Mouse (Mus musculus) kidney, embryonic 15.5 days (tissue): ENCODE measurements around the gene Fam171a1. TPM values are rescaled to one million over a fixed set of nuclear protein-coding genes. Genes with fewer than 3 reads are reported as not detected.

ENCODE experiments used
- ATAC-seq: fragments of 200-750 bp; cut with Nextera tagmentation; replicated peaks from 2 replicates; pipeline ENCODE4 v1.8.0; 2017; ENCODE audit warnings: moderate TSS enrichment; ENCODE audit not compliant: low FRiP score
- H3K27ac ChIP-seq: fragments of 300-500 bp; sonication (generic); 2 replicates; pipeline ENCODE4 v1.5.1; 2015; ENCODE audit warnings: mild to moderate bottlenecking, inconsistent platforms
- H3K27me3 ChIP-seq: fragments of 300-500 bp; sonication (generic); 2 replicates; pipeline ENCODE4 v1.6.1; 2015; ENCODE audit warnings: inconsistent platforms
- H3K36me3 ChIP-seq: fragments of 300-500 bp; sonication (generic); 2 replicates; pipeline ENCODE4 v1.6.1; 2015; ENCODE audit warnings: inconsistent platforms
- H3K4me1 ChIP-seq: fragments of 300-500 bp; sonication (generic); 2 replicates; pipeline ENCODE4 v1.6.1; 2015; ENCODE audit warnings: inconsistent platforms
- H3K4me2 ChIP-seq: fragments of 300-500 bp; sonication (generic); 2 replicates; pipeline ENCODE4 v1.6.1; 2015; ENCODE audit warnings: moderate library complexity, mild to moderate bottlenecking, inconsistent platforms
- H3K4me3 ChIP-seq: fragments of 300-500 bp; sonication (generic); replicated peaks from 2 replicates; pipeline ENCODE4 v1.5.1; 2015; ENCODE audit warnings: mild to moderate bottlenecking, inconsistent platforms
- H3K9ac ChIP-seq: fragments of 300-500 bp; sonication (generic); 2 replicates; pipeline ENCODE4 v1.6.1; 2015; ENCODE audit warnings: mild to moderate bottlenecking, inconsistent platforms
- H3K9me3 ChIP-seq: fragments of 300-500 bp; sonication (generic); replicated peaks from 2 replicates; pipeline ENCODE4 v1.6.1; 2016; ENCODE audit warnings: inconsistent platforms
- WGBS: fragments of 180-500 bp; shearing (Covaris S2); methylation state at CpG from one replicate; pipeline ENCODE4 v1.1.7; 2015; ENCODE audit warnings: mixed read lengths; 5-methylcytosine and 5-hydroxymethylcytosine counted together
- polyA plus RNA-seq: library from polyadenylated mRNA; unstranded; fragments of >200 nt; fragmentation: Nextera tagmentation; extraction: Ambion mirVana; gene quantifications from 2 replicates; pipeline ENCODE4 v1.2.1, GENCODE M21; 2015

The Fam171a1 gene
- polyA plus RNA-seq, 1 experiment from 2014 or later: 57.1 TPM

DNA sequence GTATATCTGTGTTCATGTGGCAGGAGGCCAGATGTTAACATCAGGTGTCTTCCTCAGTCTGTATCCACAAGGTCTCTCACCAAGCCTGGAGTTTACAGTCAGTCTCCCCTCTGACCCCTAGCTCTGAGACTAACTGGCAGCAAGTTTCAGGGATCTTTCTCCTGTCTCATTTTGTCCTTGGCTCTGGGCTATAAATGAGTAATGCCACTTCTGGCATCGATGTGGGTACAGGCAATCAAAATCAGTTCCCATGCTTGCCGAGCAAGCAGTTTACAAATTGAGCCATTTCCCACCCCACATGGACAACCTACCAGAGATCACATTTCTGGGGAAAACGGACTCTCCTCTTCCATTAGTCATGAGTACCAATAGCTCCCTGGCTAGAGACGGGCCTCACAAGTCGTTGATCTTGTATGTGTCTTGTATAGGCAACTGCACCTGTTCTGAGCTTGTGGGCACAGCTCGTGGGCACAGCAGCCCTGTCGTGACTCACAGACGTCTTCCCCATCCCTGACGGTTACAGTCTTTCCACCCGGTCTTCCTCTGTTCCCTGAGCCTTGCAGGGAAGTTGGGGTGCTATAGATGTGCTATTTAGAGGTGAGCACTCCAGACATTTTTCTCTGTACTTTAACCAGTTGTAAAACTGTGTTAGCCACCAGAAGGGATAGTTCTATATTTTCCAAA is 43.8 kb downstream of the Fam171a1 start:
- Histone ChIP-seq H3K4me1 (peaks cover 31% of the 10 kb centered on the region), H3K4me2 (no peak overlapping the region), H3K4me3 (no peak overlapping the region), H3K27me3 (no peaks in the 10 kb centered on the region), H3K36me3 (no peaks in the 10 kb centered on the region), H3K9me3 (no peaks in the 10 kb centered on the region), H3K9ac (no peak overlapping the region), H3K27ac (0 out of 2 replicates have a peak overlapping the region, but pooled peaks have one; percentile 3)
- ATAC-seq: no peak
- 55% methylated on average over 10 of the region's 10 CpGs for WGBS

DNA sequence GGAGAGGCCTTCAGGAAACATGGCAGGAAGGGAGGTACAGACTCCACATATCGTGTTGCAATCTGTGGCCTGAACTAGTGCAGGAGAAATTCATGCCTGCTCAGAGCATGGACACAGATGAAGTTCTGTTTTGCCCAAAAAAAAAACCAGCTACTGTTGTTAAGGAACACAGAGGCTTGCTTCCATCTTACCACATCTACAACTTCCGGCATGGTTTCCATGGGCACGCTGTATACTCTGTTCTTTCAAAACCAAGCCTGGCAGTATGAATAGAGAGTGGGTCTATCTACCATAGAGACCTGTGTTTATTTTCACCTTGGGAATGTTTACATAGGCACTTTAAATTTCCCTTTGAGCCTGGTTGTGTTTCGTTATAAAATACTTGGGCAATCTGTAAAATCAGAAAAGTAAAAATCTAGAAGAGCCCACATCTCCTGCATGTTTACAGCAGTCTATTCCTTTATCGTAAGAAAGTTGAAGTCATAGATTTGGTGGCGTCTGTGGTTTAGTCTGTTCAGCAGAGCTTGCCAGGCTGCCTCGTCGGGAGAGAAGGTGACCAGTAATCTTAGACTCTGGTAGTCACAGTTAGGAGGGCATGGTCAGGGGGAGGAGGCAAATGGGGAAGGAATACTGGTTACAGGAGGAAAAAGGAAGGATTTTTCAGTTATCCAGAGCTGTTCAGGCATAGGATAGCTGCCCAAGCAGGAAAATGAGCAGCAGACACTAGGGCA is 44.8 kb downstream of the Fam171a1 start:
- Histone ChIP-seq H3K9ac (no peak overlapping the region), H3K27me3 (no peaks in the 10 kb centered on the region), H3K27ac (no peak overlapping the region), H3K4me1 (peaks cover 31% of the 10 kb centered on the region), H3K9me3 (no peaks in the 10 kb centered on the region), H3K4me2 (no peak overlapping the region), H3K4me3 (no peak overlapping the region), H3K36me3 (no peaks in the 10 kb centered on the region)
- no peak for ATAC-seq
- WGBS: 66% methylated on average over 8 of the region's 8 CpGs

GRCm38 (mm10) chr2:3161578-3161977 is 47.6 kb downstream of the Fam171a1 start:
- no peak overlapping the region for H3K4me2 ChIP-seq
- H3K9ac ChIP-seq: no peak overlapping the region
- WGBS: 30% methylated on average over 1 of the region's 1 CpGs
- H3K27ac ChIP-seq: no peak overlapping the region
- H3K9me3 ChIP-seq: no peaks in the 10 kb centered on the region
- H3K36me3 ChIP-seq: no peaks in the 10 kb centered on the region
- H3K4me1 ChIP-seq: peaks cover 42% of the 10 kb centered on the region
- H3K27me3 ChIP-seq: no peaks in the 10 kb centered on the region
- no peak for ATAC-seq
- no peak overlapping the region for H3K4me3 ChIP-seq

DNA sequence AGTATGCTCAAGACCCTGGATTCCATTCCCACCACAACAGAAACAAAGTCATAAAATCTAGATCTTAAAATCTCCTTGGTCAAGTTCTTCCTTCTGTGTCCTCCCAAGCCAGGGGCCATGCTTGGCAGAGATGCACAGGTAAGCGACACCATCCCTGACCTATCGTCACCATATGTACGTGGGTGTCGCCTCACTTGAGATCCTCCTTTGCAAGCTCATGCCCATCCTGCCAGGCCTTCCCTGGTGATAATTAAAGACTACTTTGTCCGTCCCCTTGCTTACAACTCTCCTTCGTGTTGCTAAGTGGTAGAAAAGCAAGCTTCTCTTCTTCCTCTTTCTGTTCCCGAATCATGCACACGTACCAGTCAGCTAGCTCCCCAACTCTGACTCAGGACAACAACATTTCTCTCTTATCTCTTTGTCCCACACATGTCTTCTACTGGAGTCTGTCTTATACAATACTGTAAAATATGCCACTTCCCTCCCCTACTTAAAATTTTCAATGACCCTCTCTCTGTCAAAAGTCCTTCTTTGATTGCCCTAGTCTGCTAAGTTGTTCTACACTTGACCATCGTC is 49.6 kb downstream of the Fam171a1 start:
- Histone ChIP-seq H3K27me3 (no peaks in the 10 kb centered on the region), H3K36me3 (no peaks in the 10 kb centered on the region), H3K27ac (no peak overlapping the region), H3K4me2 (no peak overlapping the region), H3K9ac (no peak overlapping the region), H3K9me3 (no peaks in the 10 kb centered on the region), H3K4me1 (peaks cover 26% of the 10 kb centered on the region), H3K4me3 (no peak overlapping the region)
- 85% methylated on average over 9 of the region's 9 CpGs for WGBS
- ATAC-seq: no peak

DNA sequence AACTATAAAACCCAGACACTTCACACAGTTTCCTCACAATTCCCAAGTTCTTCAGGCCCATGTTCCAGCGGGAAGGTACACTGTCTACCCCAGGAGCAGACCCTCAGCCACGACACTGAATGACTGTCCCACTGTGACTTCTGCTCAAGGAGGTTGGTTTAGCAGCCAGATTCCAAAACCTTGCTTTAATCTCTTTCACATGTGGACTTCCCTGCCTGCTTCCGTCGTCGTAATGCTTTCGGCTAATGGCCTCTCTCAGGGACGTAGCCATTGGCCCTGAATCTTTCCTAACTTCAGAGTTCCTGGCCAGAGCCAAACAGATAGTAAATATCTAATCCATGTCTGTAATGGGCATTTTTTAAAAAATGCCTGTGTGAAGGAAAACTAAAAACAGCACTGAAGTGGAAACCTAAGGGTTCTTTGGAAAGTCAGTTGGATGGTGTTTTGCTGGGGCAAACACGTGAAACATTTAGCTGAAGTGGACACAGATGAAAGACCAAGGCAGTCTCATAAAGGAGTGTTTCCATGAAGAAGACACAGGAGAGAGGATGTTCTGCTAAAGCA is 51.1 kb downstream of the Fam171a1 start:
- Histone ChIP-seq H3K4me3 (no peak overlapping the region), H3K4me2 (no peak overlapping the region), H3K36me3 (no peaks in the 10 kb centered on the region), H3K27ac (peak overlapping the region; percentile 13; the same call in 1 of the 2 replicates), H3K4me1 (peaks cover 23% of the 10 kb centered on the region), H3K27me3 (no peaks in the 10 kb centered on the region), H3K9me3 (no peaks in the 10 kb centered on the region), H3K9ac (no peak overlapping the region)
- ATAC-seq: no peak
- WGBS: 77% methylated on average over 8 of the region's 8 CpGs

DNA sequence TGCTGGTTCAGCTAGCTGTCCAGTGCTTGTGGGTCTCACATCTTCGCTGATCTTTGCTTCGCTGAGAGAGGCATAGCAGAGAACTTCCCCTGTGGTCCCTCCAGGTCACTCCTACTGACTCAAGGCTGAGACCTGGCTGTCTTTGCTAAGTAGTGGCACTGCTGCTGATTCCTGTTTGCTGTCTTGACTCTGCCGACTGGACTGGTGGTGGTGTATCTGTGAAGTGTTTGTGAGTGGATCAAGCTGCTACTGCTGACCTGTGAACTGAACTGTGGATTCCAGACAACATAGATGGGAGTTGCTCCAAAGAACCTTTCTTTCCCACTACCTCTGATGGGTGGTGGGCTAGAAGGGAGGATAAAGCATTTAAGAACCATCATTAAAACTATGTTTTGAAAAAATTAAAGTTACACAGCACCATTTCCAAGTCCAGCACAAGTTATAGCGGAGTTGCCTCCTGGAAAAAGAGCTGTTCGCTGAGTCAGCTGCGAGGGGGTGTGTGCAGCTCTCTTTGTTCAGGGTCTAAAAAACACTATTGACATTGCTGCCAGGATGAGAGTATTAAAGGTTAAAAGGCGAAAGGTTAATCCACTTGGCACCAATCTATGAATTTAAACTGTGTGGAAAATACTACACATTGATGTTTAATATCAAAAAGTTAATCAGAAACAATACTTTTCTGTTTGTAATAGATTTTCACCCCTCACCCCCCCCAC is 52.0 kb downstream of the Fam171a1 start:
- H3K9me3 ChIP-seq: no peaks in the 10 kb centered on the region

GRCm38 (mm10) chr2:3168719-3169402 is 54.8 kb downstream of the Fam171a1 start:
- peaks cover 40% of the 10 kb centered on the region for H3K4me1 ChIP-seq
- no peaks in the 10 kb centered on the region for H3K36me3 ChIP-seq
- WGBS: 84% methylated on average over 14 of the region's 14 CpGs
- no peak overlapping the region for H3K9ac ChIP-seq
- no peak overlapping the region for H3K4me3 ChIP-seq
- no peak overlapping the region for H3K27ac ChIP-seq
- H3K9me3 ChIP-seq: no peaks in the 10 kb centered on the region
- ATAC-seq: no peak
- H3K4me2 ChIP-seq: no peak overlapping the region
- H3K27me3 ChIP-seq: no peaks in the 10 kb centered on the region

More for the DNA sequence above, 52.0 kb downstream of the Fam171a1 start:
- H3K9ac ChIP-seq: no peak overlapping the region
- H3K36me3 ChIP-seq: no peaks in the 10 kb centered on the region
- H3K4me1 ChIP-seq: peaks cover 27% of the 10 kb centered on the region
- no peak overlapping the region for H3K4me3 ChIP-seq
- H3K4me2 ChIP-seq: no peak overlapping the region
- 67% methylated on average over 7 of the region's 7 CpGs for WGBS
- 0 out of 2 replicates have a peak, but pooled peaks have one; percentile 13 for ATAC-seq
- peak overlapping the region; percentile 13; the same call in 1 of the 2 replicates for H3K27ac ChIP-seq
- no peaks in the 10 kb centered on the region for H3K27me3 ChIP-seq

- H3K4me1 ChIP-seq: peaks cover 43% of the 10 kb centered on the region
- 83% methylated on average over 3 of the region's 3 CpGs for WGBS
Measured at GRCm38 (mm10) chr2:3169403-3169747, 55.4 kb downstream of the Fam171a1 start.

DNA sequence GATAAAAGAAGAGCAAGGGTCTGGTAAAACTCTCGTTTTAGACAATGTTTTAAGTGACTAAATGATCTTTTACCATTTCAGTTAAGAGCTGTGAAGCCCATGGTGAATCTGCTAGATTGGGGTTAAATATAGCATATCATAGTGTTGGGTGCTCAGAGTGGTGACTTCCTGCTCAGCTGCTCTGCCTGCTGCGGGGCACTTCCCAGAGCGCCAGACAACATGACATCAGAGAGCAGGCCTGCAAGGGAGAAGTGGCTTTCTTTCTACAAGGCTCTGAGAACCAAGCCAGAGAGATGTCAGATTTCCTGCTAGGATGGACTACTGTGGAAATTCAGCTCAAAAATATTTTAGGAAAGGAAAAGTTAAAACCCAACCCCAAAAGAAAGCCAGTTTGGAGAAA is 57.8 kb downstream of the Fam171a1 start:
- Histone ChIP-seq H3K4me1 (peaks cover 31% of the 10 kb centered on the region), H3K4me2 (no peak overlapping the region), H3K36me3 (no peaks in the 10 kb centered on the region), H3K9me3 (no peaks in the 10 kb centered on the region), H3K27ac (peak overlapping the region; percentile 1; the same call in 1 of the 2 replicates), H3K27me3 (no peaks in the 10 kb centered on the region), H3K9ac (no peak overlapping the region), H3K4me3 (no peak overlapping the region)
- ATAC-seq: no peak
- 60% methylated on average over 3 of the region's 3 CpGs for WGBS

More at GRCm38 (mm10) chr2:3169403-3169747, 55.4 kb downstream of the Fam171a1 start:
- no peak overlapping the region for H3K27ac ChIP-seq
- ATAC-seq: no peak
- H3K9me3 ChIP-seq: no peaks in the 10 kb centered on the region
- H3K36me3 ChIP-seq: no peaks in the 10 kb centered on the region
- no peak overlapping the region for H3K9ac ChIP-seq
- H3K4me3 ChIP-seq: no peak overlapping the region
- H3K27me3 ChIP-seq: no peaks in the 10 kb centered on the region
- H3K4me2 ChIP-seq: no peak overlapping the region

DNA sequence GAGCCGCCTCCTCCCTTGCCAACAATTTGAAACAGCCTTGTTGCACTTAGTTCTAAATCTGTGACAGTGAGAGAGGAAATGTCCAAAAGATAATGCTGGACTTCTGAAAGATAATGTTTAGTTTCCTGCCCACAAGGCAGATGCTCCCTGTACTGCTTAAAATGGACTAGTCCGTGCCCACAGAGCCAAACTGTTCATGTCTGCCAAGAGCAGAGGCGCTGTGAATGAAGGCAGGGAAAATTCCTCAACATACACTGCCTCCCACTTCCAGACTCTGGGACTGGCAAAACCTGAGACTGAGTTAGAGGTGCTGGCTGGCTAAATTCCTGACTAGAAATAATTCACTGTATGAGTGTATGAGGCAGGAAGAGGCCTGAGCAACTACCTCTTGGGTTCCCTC is 58.6 kb downstream of the Fam171a1 start:
- Histone ChIP-seq H3K36me3 (no peaks in the 10 kb centered on the region), H3K9ac (no peak overlapping the region), H3K4me2 (no peak overlapping the region), H3K27me3 (no peaks in the 10 kb centered on the region), H3K27ac (0 out of 2 replicates have a peak overlapping the region, but pooled peaks have one; percentile 1), H3K4me1 (peaks cover 31% of the 10 kb centered on the region), H3K9me3 (no peaks in the 10 kb centered on the region), H3K4me3 (no peak overlapping the region)
- WGBS: 58% methylated on average over 3 of the region's 3 CpGs
- peak; percentile 16; the same call in 1 of the 2 replicates for ATAC-seq

- H3K36me3 ChIP-seq: peaks cover 18% of the 10 kb centered on the region
- WGBS: 88% methylated on average over 5 of the region's 5 CpGs
- no peak overlapping the region for H3K27ac ChIP-seq
- H3K9me3 ChIP-seq: no peaks in the 10 kb centered on the region
- H3K9ac ChIP-seq: no peak overlapping the region
- H3K27me3 ChIP-seq: no peaks in the 10 kb centered on the region
- ATAC-seq: no peak
- H3K4me1 ChIP-seq: peaks cover 31% of the 10 kb centered on the region
- H3K4me2 ChIP-seq: no peak overlapping the region
- no peak overlapping the region for H3K4me3 ChIP-seq
Measured at GRCm38 (mm10) chr2:3174890-3175289, 60.9 kb downstream of the Fam171a1 start.
